Mouse (Mus musculus) neural tube, embryonic 11.5 days (tissue): ENCODE results near the gene Pcolce2. TPM values are rescaled to one million over a fixed set of nuclear protein-coding genes. Genes with fewer than 3 reads are reported as not detected.

Experiments
- ATAC-seq: fragments of 200-750 bp; cut with Nextera tagmentation; 2 replicates; pipeline ENCODE4 v1.8.0; 2017; ENCODE audit warnings: moderate number of reproducible peaks, mild to moderate bottlenecking, moderate TSS enrichment, moderate library complexity; ENCODE audit not compliant: insufficient read depth, low FRiP score, low TSS enrichment
- DNase-seq: peaks from one replicate; pipeline ENCODE4 v3.0.0-alpha.2; 2015; ENCODE audit warnings: low spot score
- H3K27ac ChIP-seq: fragments of 300-500 bp; sonication (generic); 2 replicates; pipeline ENCODE4 v1.5.1; 2014; ENCODE audit warnings: low read depth, mild to moderate bottlenecking, low read length
- H3K27me3 ChIP-seq: fragments of 300-500 bp; sonication (generic); 2 replicates; pipeline ENCODE4 v1.6.1; 2014; ENCODE audit warnings: mild to moderate bottlenecking, low read length, mixed read lengths; ENCODE audit not compliant: control insufficient read depth, insufficient read depth
- H3K36me3 ChIP-seq: fragments of 300-500 bp; sonication (generic); 2 replicates; pipeline ENCODE4 v1.6.1; 2014; ENCODE audit warnings: mild to moderate bottlenecking, low read length, moderate library complexity, mixed read lengths; ENCODE audit not compliant: control insufficient read depth, insufficient read depth
- H3K4me1 ChIP-seq: fragments of 300-500 bp; sonication (generic); 2 replicates; pipeline ENCODE4 v1.6.1; 2014; ENCODE audit warnings: low read length, mixed read lengths; ENCODE audit not compliant: control insufficient read depth, insufficient read depth
- H3K4me2 ChIP-seq: fragments of 300-500 bp; sonication (generic); 2 replicates; pipeline ENCODE4 v1.6.1; 2014; ENCODE audit warnings: low read depth, mild to moderate bottlenecking, moderate library complexity
- H3K4me3 ChIP-seq: fragments of 300-500 bp; sonication (generic); 2 replicates; pipeline ENCODE4 v1.5.1; 2014; ENCODE audit warnings: low read depth, low read length
- H3K9ac ChIP-seq: fragments of 300-500 bp; sonication (generic); 2 replicates; pipeline ENCODE4 v1.6.1; 2014; ENCODE audit warnings: mild to moderate bottlenecking, low read length
- H3K9me3 ChIP-seq: fragments of 300-500 bp; sonication (generic); 2 replicates; pipeline ENCODE4 v1.6.1; 2016; ENCODE audit warnings: low read length; ENCODE audit not compliant: control insufficient read depth
- WGBS: fragments of 180-500 bp; shearing (Covaris S2); extraction: QIAGEN DNeasy Blood & Tissue Kit; methylation state at CpG from one replicate; pipeline ENCODE4 v1.1.7; 2014; 5-methylcytosine and 5-hydroxymethylcytosine counted together
- polyA plus RNA-seq: library from polyadenylated mRNA; unstranded; fragments of >200 nt; fragmentation: Nextera tagmentation; extraction: Ambion mirVana; gene quantifications from 2 replicates; pipeline ENCODE4 v1.2.1, GENCODE M21; 2014

Pcolce2 gene
- polyA plus RNA-seq, 1 experiment from 2014 or later, result 2.1 TPM

DNA sequence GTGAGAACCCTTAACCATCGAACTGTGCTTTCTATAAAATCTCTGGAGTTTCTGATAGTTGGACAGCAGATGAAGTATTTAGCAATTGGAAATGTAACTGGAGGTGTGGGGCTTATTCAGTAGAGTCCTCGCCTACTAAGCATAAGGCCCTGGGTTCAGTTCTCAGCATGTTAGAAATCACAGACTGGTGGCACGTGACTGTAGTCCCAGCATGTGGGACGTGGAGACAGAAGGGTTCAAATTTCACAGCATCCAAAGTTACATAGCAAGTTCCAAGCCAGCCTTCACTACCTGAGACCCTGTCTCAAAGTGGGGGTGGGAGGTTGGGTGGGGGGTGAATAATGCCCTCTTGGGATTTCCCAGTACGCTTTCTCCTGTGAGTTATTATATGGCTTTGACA lies 30.9 kb downstream of the Pcolce2 start:
- no peak overlapping the region for H3K9ac ChIP-seq
- DNase-seq (no peak), ATAC-seq (no peak)
- H3K27ac ChIP-seq, result no peak overlapping the region
- H3K4me2 ChIP-seq, result no peak overlapping the region
- H3K4me3 ChIP-seq, result no peak overlapping the region
- H3K36me3 ChIP-seq, result no peaks in the 10 kb centered on the region
- H3K27me3 ChIP-seq, result no peaks in the 10 kb centered on the region
- H3K9me3 ChIP-seq, result no peaks in the 10 kb centered on the region
- H3K4me1 ChIP-seq, result no peaks in the 10 kb centered on the region
- 67% methylated on average over 5 of the region's 5 CpGs for WGBS

GRCm38 (mm10) chr9:95672331-95672730 lies 34.9 kb downstream of the Pcolce2 start:
- 98% methylated on average over 3 of the region's 3 CpGs for WGBS
- no peak overlapping the region for H3K4me3 ChIP-seq

DNA sequence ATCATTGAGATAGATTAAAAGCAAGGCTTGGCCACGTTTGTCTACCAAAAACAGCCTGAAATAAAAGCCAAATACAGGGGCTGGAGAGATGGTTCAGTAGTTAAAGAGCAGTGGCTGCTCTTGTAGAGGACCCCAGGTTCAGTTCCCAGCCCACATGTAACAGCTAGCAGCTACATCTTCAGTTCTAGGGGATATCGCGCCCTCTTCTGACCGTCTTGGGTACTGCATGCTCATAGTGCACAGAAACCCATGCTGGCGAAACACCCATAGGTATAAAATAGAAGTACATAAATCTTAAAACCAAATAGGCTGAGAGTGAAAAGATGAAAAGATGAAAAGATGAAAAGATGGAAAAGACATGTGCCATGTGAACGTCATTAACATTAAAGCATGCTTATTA lies 35.4 kb downstream of the Pcolce2 start:
- H3K36me3 ChIP-seq, result no peaks in the 10 kb centered on the region
- WGBS, result 85% methylated on average over 6 of the region's 6 CpGs
- no peak for ATAC-seq
- H3K4me1 ChIP-seq, result no peaks in the 10 kb centered on the region
- H3K4me2 ChIP-seq, result no peak overlapping the region
- no peaks in the 10 kb centered on the region for H3K27me3 ChIP-seq
- no peak for DNase-seq
- no peak overlapping the region for H3K9ac ChIP-seq
- H3K27ac ChIP-seq, result no peak overlapping the region
- H3K9me3 ChIP-seq, result no peaks in the 10 kb centered on the region
- H3K4me3 ChIP-seq, result no peak overlapping the region

More at GRCm38 (mm10) chr9:95672331-95672730, 34.9 kb downstream of the Pcolce2 start:
- H3K4me2 ChIP-seq, result no peak overlapping the region
- H3K4me1 ChIP-seq, result no peaks in the 10 kb centered on the region
- no peaks in the 10 kb centered on the region for H3K27me3 ChIP-seq
- H3K9me3 ChIP-seq, result no peaks in the 10 kb centered on the region
- H3K27ac ChIP-seq, result no peak overlapping the region
- DNase-seq (no peak), ATAC-seq (no peak)
- H3K9ac ChIP-seq, result no peak overlapping the region
- no peaks in the 10 kb centered on the region for H3K36me3 ChIP-seq

- Histone ChIP-seq H3K4me2 (no peak overlapping the region), H3K9me3 (no peaks in the 10 kb centered on the region), H3K4me1 (no peaks in the 10 kb centered on the region), H3K27ac (no peak overlapping the region), H3K9ac (no peak overlapping the region), H3K36me3 (no peaks in the 10 kb centered on the region), H3K27me3 (no peaks in the 10 kb centered on the region), H3K4me3 (no peak overlapping the region)
- WGBS, result 92% methylated on average over 9 of the region's 9 CpGs
- no peak for DNase-seq
- ATAC-seq, result no peak
Measured at GRCm38 (mm10) chr9:95675064-95675699, 37.8 kb downstream of the Pcolce2 start.

DNA sequence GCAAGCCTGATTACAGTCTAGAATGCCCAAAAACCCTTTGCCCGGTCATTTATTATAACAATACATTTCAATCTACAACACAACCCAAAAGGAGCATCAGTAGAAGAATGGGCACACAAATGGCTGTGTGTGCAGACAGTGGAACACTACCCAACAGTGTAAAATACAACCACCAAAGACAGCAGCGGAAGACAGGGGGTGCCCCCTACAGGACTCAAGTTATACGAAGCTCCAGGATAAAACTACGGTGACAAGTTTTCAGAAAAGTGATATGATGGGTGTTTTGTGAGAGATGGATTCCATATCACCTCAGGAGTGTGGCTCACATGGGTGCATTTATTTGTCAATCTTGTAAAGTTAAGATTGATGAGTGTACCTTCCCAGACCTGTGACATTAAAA lies 38.6 kb downstream of the Pcolce2 start:
- Histone ChIP-seq H3K27me3 (no peaks in the 10 kb centered on the region), H3K4me2 (no peak overlapping the region), H3K27ac (no peak overlapping the region), H3K4me1 (no peaks in the 10 kb centered on the region), H3K4me3 (no peak overlapping the region), H3K9me3 (no peaks in the 10 kb centered on the region), H3K36me3 (no peaks in the 10 kb centered on the region), H3K9ac (no peak overlapping the region)
- WGBS, result 91% methylated on average over 4 of the region's 4 CpGs
- no peak for ATAC-seq
- DNase-seq, result no peak

- no peak for DNase-seq
- H3K27ac ChIP-seq, result no peak overlapping the region
- H3K4me2 ChIP-seq, result no peak overlapping the region
- 75% methylated on average over 7 of the region's 7 CpGs for WGBS
- no peaks in the 10 kb centered on the region for H3K4me1 ChIP-seq
- no peaks in the 10 kb centered on the region for H3K36me3 ChIP-seq
- no peaks in the 10 kb centered on the region for H3K27me3 ChIP-seq
- no peak overlapping the region for H3K9ac ChIP-seq
- ATAC-seq, result no peak
- H3K4me3 ChIP-seq, result no peak overlapping the region
- H3K9me3 ChIP-seq, result no peaks in the 10 kb centered on the region
Measured at GRCm38 (mm10) chr9:95679966-95680365, 42.6 kb downstream of the Pcolce2 start.

DNA sequence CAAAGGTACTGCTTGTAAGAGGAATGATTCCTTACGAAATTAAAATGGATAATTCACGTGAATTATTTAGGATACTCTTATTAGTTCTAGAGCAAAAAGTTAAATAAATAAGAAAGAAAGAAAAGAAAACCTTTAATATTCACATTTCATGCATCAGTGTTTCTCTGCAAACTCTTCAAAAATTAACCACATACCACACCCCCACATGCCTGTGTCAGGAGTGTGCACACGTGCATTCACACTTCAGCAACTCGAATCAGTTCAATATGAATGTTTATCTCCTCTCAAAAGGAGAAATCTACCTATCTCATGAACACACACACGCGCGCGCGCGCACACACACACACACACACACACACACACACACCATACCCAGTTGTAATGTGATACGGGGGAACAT lies 43.3 kb downstream of the Pcolce2 start:
- no peaks in the 10 kb centered on the region for H3K27me3 ChIP-seq
- no peak overlapping the region for H3K9ac ChIP-seq
- no peak overlapping the region for H3K4me2 ChIP-seq
- H3K4me1 ChIP-seq, result no peaks in the 10 kb centered on the region
- no peak overlapping the region for H3K27ac ChIP-seq
- DNase-seq, result no peak
- no peaks in the 10 kb centered on the region for H3K9me3 ChIP-seq
- H3K4me3 ChIP-seq, result no peak overlapping the region
- H3K36me3 ChIP-seq, result no peaks in the 10 kb centered on the region
- WGBS, result 90% methylated on average over 11 of the region's 11 CpGs
- ATAC-seq, result no peak

DNA sequence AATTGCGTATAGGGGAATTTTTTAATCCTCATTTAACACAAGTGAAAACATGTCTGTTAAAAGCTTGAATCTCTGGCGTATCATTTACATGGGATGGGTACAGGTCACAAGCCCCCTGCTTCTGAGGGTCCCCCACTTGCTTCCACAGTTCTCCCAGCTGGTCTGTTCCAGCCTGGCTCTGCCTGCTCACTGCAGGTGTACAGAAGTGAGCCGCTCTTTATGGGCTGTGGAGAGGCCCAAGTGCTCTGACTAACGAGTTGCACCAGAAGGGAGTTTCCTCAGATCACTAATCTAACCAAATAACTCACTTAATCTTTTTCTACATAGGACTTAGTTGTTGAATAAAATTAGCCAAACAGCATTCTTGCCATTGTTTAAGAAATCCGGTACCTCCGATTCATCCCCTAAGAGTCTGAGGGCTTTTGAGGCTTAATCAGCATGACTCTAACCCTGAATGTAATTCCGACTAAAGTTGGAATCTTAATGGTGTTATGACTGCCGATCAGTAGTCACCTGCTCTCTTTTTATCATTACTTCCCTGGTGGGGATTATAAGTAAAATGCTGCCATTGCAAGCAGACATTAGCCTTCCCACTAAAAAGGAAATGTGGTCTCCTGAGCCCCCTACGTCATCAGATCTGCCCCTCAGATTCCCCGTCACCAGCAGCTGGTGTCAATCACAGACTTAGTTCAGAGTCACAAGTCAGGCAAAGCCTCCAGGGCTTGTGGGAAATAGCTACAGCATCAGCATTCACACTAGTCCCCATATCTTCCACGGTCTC lies 48.4 kb downstream of the Pcolce2 start:
- no peaks in the 10 kb centered on the region for H3K27me3 ChIP-seq
- no peaks in the 10 kb centered on the region for H3K36me3 ChIP-seq
- H3K4me2 ChIP-seq, result no peak overlapping the region
- no peak overlapping the region for H3K27ac ChIP-seq
- H3K9me3 ChIP-seq, result no peaks in the 10 kb centered on the region
- ATAC-seq (no peak), DNase-seq (no peak)
- H3K4me1 ChIP-seq, result no peaks in the 10 kb centered on the region
- WGBS, result 66% methylated on average over 11 of the region's 11 CpGs
- no peak overlapping the region for H3K9ac ChIP-seq
- no peak overlapping the region for H3K4me3 ChIP-seq

DNA sequence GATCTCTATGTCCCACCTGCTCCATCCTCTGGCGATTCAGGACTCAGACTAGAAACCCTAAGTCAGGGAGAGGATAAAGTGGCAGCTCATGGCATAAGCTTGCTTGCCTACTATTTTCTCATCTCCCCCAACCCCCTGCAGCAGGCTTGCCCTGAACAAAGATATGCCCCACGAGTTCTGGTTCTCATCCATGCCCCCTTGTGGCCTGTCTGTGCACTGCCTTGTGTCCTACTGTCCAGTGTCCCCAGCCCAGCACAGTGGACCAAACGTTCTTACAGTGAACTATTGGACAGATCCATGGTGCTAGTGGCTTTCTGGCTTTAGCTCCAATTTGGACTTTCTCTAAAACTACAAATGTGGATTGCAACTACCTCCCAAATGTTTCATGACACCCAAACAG lies 50.7 kb downstream of the Pcolce2 start:
- Histone ChIP-seq H3K36me3 (no peaks in the 10 kb centered on the region), H3K27ac (no peak overlapping the region), H3K9ac (no peak overlapping the region), H3K4me3 (no peak overlapping the region), H3K9me3 (no peaks in the 10 kb centered on the region), H3K4me2 (no peak overlapping the region), H3K27me3 (no peaks in the 10 kb centered on the region), H3K4me1 (no peaks in the 10 kb centered on the region)
- 63% methylated on average over 3 of the region's 3 CpGs for WGBS
- ATAC-seq (no peak), DNase-seq (no peak)
